24 mouse cellular contexts compared by ENCODE assay signal in the genomic region with DNA sequence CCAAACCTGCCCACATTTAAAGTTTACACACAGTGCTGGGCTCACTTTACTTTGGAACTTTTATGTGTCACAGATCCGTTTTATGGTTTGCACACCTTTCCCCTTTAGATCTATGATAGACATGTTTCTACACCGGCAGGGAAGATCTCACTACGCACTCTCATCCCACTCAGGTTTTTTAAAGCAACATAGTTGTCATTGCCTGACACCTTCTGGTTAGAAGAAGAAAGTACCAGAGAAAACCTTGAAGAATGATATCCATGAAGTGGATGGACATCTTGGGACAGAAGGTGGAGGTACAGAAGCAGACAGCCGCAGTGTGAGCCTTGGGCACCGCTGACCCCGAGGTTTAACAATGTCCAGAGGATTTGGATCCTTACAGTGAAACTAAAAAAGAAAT. TPM values are rescaled to one million over a fixed set of nuclear protein-coding genes. Genes with fewer than 3 reads are reported as not detected.
DNase-seq lines count a peak whose midpoint lies in the region; ATAC-seq and TF ChIP-seq lines count a peak whose summit lies in the region.
"Had no signal": no experiment of that assay in that cellular context is flagged by ENCODE, and none has a peak within 500 bp of the region (broad histone marks: within the 10 kb centered on the region; RNA-seq: fewer than 3 reads in every experiment).

No protein-coding gene starts in this region.

- no peak overlapping the region for H3K9ac ChIP-seq in forebrain, postnatal 0 days
- no peak overlapping the region for H3K9ac ChIP-seq in forebrain, embryonic 15.5 days (replicated peaks)
- H3K9ac ChIP-seq in neural tube, embryonic 15.5 days (replicated peaks), result no peak overlapping the region
- H3K9ac ChIP-seq: embryonic facial prominence, embryonic 13.5 days; forebrain, embryonic 12.5 days; hindbrain, embryonic 12.5 days had no signal

- no peak overlapping the region for H3K4me2 ChIP-seq in forebrain, postnatal 0 days (ENCODE audit: low read depth)
- no peak overlapping the region for H3K4me2 ChIP-seq in forebrain, embryonic 15.5 days (replicated peaks)
- H3K4me2 ChIP-seq in neural tube, embryonic 15.5 days, result no peak overlapping the region
- H3K4me2 ChIP-seq: embryonic facial prominence, embryonic 13.5 days; forebrain, embryonic 12.5 days; hindbrain, embryonic 12.5 days had no signal

- DNase-seq in forebrain, postnatal 0 days, result no peak
- DNase-seq in layer of hippocampus, adult 2 months (ENCODE audit: low spot score in 2 of 2), result no peak
- no peak for DNase-seq in layer of hippocampus, adult 8-10 months (ENCODE audit: low spot score in 2 of 2)
- DNase-seq in neural tube, embryonic 10.5 days (ENCODE audit: extremely low spot score, low spot score), result no peak
- no peak for DNase-seq in cerebellum, adult 8-10 months
- DNase-seq: adrenal gland, postnatal 14 days; B cell, adult 2 months; cerebellum, adult 2 months; cerebellum, postnatal 14 days; gastrocnemius, postnatal 10 days; heart, adult 18-20 months; heart, postnatal 10 days; heart, postnatal 4 days had no signal

- H3K4me1 ChIP-seq in forebrain, postnatal 0 days (ENCODE audit: insufficient read depth), result no peaks in the 10 kb centered on the region
- H3K4me1 ChIP-seq in forebrain, embryonic 15.5 days, result no peaks in the 10 kb centered on the region
- H3K4me1 ChIP-seq in neural tube, embryonic 15.5 days, result no peaks in the 10 kb centered on the region
- H3K4me1 ChIP-seq: embryonic facial prominence, embryonic 13.5 days; forebrain, embryonic 12.5 days; heart, embryonic 10.5 days; hindbrain, embryonic 12.5 days had no signal

- H3K36me3 ChIP-seq in forebrain, postnatal 0 days (ENCODE audit: insufficient read depth), result no peaks in the 10 kb centered on the region
- no peaks in the 10 kb centered on the region for H3K36me3 ChIP-seq in forebrain, embryonic 15.5 days
- no peaks in the 10 kb centered on the region for H3K36me3 ChIP-seq in neural tube, embryonic 15.5 days
- H3K36me3 ChIP-seq: embryonic facial prominence, embryonic 13.5 days; forebrain, embryonic 12.5 days; G1E; heart, embryonic 10.5 days; hindbrain, embryonic 12.5 days had no signal

- TF ChIP-seq CTCF in forebrain, postnatal 0 days (IDR thresholded peaks at IDR 0.05; ENCODE audit: low read depth), result peak; percentile 53
- peak; percentile 54 for TF ChIP-seq CTCF in layer of hippocampus, adult 2 months (conservative IDR thresholded peaks at IDR 0.05)

- no peak for ATAC-seq in forebrain, postnatal 0 days
- ATAC-seq in forebrain, embryonic 15.5 days (replicated peaks), result no peak
- peak; percentile 65; the same call in 1 of the 2 replicates for ATAC-seq in neural tube, embryonic 15.5 days (ENCODE audit: low FRiP score)
- ATAC-seq: CD4-positive, CD25-positive, alpha-beta regulatory T cell, adult 4 months had no signal

- 81% methylated on average over 6 of the region's 6 CpGs for WGBS in forebrain, postnatal 0 days
- WGBS in forebrain, embryonic 15.5 days, result 90% methylated on average over 6 of the region's 6 CpGs
- 88% methylated on average over 6 of the region's 6 CpGs for WGBS in neural tube, embryonic 15.5 days

- no peak overlapping the region for H3K27ac ChIP-seq in forebrain, postnatal 0 days (ENCODE audit: low read depth, low read length)
- no peak overlapping the region for H3K27ac ChIP-seq in forebrain, embryonic 15.5 days (replicated peaks)
- H3K27ac ChIP-seq in layer of hippocampus, adult 2 months, result no peak overlapping the region
- H3K27ac ChIP-seq in neural tube, embryonic 15.5 days (replicated peaks), result no peak overlapping the region
- H3K27ac ChIP-seq: embryonic facial prominence, embryonic 13.5 days; forebrain, embryonic 12.5 days; heart, embryonic 10.5 days; hindbrain, embryonic 12.5 days had no signal

- no peaks in the 10 kb centered on the region for H3K27me3 ChIP-seq in forebrain, postnatal 0 days (ENCODE audit: insufficient read depth, low read length)
- no peaks in the 10 kb centered on the region for H3K27me3 ChIP-seq in forebrain, embryonic 15.5 days
- H3K27me3 ChIP-seq in neural tube, embryonic 15.5 days (replicated peaks), result no peaks in the 10 kb centered on the region
- H3K27me3 ChIP-seq: embryonic facial prominence, embryonic 13.5 days; forebrain, embryonic 12.5 days; hindbrain, embryonic 12.5 days had no signal

- H3K9me3 ChIP-seq in forebrain, postnatal 0 days (ENCODE audit: low read length), result no peaks in the 10 kb centered on the region
- no peaks in the 10 kb centered on the region for H3K9me3 ChIP-seq in forebrain, embryonic 15.5 days
- H3K9me3 ChIP-seq in neural tube, embryonic 15.5 days (replicated peaks), result no peaks in the 10 kb centered on the region
- H3K9me3 ChIP-seq: embryonic facial prominence, embryonic 13.5 days; forebrain, embryonic 12.5 days; G1E; heart, embryonic 10.5 days; hindbrain, embryonic 12.5 days had no signal

- H3K4me3 ChIP-seq in forebrain, postnatal 0 days (ENCODE audit: low read depth, low read length), result no peak overlapping the region
- H3K4me3 ChIP-seq in forebrain, embryonic 15.5 days, result no peak overlapping the region
- no peak overlapping the region for H3K4me3 ChIP-seq in layer of hippocampus, adult 2 months
- no peak overlapping the region for H3K4me3 ChIP-seq in neural tube, embryonic 15.5 days (replicated peaks)
- H3K4me3 ChIP-seq: embryonic facial prominence, embryonic 13.5 days; forebrain, embryonic 12.5 days; heart, embryonic 10.5 days; hindbrain, embryonic 12.5 days had no signal

RNA-seq across cellular contexts. Expression of gene 9330182O14Rik, which starts 23.5 kb away (rescaled TPM):
- total RNA-seq in forebrain, postnatal 0 days (2014; rRNA removed), result 0.23 and 1.1 TPM in 2 replicates
- polyA plus RNA-seq in forebrain, postnatal 0 days (2015; fragmentation: Nextera tagmentation; extraction: Ambion mirVana), result not detected in 2 replicates
- not detected in 2 replicates for polyA plus RNA-seq in forebrain, embryonic 15.5 days (2015; fragmentation: Nextera tagmentation; extraction: Ambion mirVana)
- total RNA-seq in layer of hippocampus, adult 2 months (2021), result not detected
- not detected for total RNA-seq in layer of hippocampus, adult 8-10 months (2022)
- polyA plus RNA-seq in neural tube, embryonic 15.5 days (2015; fragmentation: Nextera tagmentation; extraction: Ambion mirVana), result not detected in 2 replicates
- total RNA-seq: common myeloid progenitor, adult 5-6 weeks; G1E; gastrocnemius, postnatal 10 days; gastrocnemius, postnatal 4 days; heart, adult 18-20 months; heart, postnatal 10 days; heart, postnatal 4 days had no signal
- polyA plus RNA-seq: CD4-positive, CD25-positive, alpha-beta regulatory T cell, adult 4 months; cerebellum, adult 2 months; embryonic facial prominence, embryonic 13.5 days; forebrain, embryonic 12.5 days; G1E; heart, embryonic 10.5 days; heart, embryonic 14.5 days; hindbrain, embryonic 12.5 days had no signal
